Mouse (Mus musculus) pancreas, adult 10 weeks (tissue): ENCODE measurements around the gene Cpe. TPM values are rescaled to one million over a fixed set of nuclear protein-coding genes. Genes with fewer than 3 reads are reported as not detected.

Experiments used
- polyA plus RNA-seq: library from polyadenylated mRNA; stranded (reverse); fragments of 350-450 nt; fragmentation: Illumina TruSeq; extraction: RNeasy Lipid Tissue Mini Kit (QIAGEN cat#74804); gene quantifications from one replicate; pipeline ENCODE4 v1.2.3, GENCODE M21; 2015; ENCODE audit warnings: low read depth, low replicate concordance; ENCODE audit not compliant: insufficient read depth

The Cpe gene
- polyA plus RNA-seq = 149 TPM

DNA sequence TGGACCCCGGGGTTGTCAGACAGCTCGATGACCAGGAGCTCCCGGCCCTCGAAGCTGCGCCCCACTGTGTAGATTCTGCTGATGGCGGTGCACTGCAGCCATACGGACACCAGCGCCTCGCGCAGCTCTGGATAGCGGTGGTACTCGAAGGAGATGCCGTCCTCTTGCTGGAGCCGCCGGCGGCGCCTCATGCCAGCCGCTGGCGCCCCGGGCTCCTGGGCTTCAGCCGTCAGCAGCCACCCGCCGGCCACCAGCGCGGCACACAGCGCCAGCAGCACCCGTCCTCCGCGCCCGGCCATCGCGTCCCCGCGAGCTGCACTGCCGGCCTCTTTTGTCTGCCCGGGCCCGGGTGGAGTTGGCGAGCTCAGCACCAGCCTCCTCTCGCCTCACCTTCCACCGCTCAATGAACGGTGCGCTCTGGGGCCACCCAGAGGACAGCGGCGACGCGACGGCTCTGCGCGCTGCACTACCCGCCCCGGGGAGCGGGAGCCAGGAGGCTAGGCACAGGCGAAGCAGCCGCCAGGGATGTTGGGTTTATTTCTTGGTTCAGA lies at the start of gene Cpe:
Cpe (minus strand) TSS at position 404 of the 551 bp plus-strand sequence.

GRCm38 (mm10) chr8:64733271-64733943 lies 40.6 kb upstream of the Cpe start, which contains the start of gene Msmo1:
Gene Msmo1, minus strand, starts transcription at chr8:64733792.

Other genes with a start within 250 kb of the Cpe start
- 8.6 TPM for gene Msmo1, start 40.7 kb upstream of the Cpe start, polyA plus RNA-seq
- 3.9 TPM for gene Klhl2, start 157.0 kb upstream of the Cpe start, polyA plus RNA-seq